Mouse (Mus musculus) kidney, postnatal 4 days (tissue): ENCODE measurements around the gene Shd.
"Not testable (repeated sequence)": the region's sequence is repeated elsewhere in the genome, so short reads cannot be mapped to it uniquely, and the experiment has no call there.

Experiments used
- DNase-seq, 2 experiments: peaks; one replicate each; pipeline ENCODE4 v3.0.0; 2021; ENCODE audit warnings: mixed read lengths in 2 of 2

The Shd gene

DNA sequence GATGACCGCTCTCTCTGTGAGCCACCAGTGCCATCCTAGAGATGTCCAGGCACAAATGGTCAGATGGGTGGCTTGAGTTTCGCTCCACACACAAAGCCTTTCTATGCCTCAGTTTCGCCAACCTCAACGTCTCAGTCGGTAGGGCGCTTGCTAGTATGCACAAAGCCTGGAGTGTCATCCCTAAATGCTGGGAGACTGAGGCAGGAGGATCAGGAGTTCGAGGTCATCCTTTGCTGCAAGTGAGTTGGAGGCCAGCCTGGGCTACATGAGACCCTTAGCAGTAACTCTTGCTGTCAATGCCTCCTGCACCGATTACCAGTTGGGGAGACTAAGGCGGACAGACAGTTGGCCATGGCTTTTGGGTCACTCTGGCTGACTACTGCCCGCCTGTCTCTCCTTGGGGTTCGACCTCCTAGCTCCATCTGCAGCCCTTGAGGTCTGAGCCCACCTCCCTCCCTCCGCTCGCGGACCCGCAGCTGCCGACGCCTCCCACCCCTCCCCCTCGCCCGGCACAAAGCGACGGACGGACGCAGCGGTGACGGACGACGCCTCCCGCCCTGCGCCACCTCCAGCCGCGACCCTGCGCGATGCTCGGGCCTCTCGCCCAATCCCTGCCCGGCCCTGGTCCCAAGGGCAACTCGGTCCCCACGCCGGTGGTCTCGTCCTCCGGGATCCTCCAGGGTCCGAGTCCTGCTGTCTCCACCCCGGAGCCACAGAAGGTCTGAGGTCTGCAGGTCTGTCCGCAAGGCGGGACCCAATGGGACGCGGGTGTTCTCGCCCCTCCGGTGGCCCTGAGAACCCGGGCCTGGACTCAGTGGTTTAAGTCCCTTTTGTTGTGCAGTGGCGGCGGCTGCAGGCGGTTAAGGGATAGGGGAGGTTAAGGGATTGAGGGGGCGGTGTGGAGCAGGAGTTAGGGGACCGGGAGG lies at the start of gene Shd:
Gene Shd, plus strand, starts transcription at position 502 of the 926 bp plus-strand sequence.
- DNase-seq = peak; percentile 72 to 81

DNA sequence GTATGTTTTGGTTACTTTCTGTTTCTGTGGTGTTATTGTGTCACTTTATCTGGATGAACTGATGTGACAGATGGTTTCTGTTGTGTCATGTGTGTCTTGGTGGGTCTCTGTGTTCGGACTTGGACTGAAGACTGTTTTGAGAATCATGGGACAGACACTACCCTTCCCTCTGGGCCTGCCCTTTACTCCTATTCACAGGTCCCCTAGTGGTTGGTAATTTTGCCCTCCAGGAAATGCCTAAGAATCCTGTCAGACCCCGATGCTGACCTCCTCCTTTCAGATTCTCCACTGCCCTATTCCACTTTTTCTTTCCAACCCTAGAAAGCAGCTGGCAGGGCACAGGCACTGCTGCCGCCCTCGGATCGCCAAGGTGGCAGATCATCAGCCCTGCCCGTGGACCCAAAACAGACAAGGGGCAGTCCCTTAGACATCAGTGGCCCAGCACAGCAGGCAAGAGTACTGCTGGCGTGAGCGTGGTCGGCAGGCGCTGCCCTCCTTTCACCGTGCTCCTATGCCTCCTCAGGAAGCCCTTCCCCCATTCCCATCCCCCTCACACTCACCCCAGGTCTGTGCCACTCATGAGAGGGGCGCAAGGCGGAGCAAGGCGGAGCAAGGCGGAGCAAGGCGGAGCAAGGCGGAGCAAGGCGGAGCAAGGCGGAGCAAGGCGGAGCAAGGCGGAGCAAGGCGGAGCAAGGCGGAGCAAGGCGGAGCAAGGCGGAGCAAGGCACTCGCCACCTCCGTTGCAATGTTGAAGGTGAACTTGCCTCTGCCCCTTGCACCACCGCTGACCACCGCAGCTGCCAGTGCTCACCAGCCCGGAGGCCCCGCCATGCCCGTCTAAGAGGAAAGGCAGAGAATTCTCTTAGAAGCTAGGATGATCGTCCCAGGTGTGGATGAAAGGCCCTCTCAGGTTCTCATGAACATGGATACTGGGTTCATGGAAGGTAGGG lies 38.4 kb upstream of the Shd start:
- DNase-seq = peak; percentile 75 to 83

DNA sequence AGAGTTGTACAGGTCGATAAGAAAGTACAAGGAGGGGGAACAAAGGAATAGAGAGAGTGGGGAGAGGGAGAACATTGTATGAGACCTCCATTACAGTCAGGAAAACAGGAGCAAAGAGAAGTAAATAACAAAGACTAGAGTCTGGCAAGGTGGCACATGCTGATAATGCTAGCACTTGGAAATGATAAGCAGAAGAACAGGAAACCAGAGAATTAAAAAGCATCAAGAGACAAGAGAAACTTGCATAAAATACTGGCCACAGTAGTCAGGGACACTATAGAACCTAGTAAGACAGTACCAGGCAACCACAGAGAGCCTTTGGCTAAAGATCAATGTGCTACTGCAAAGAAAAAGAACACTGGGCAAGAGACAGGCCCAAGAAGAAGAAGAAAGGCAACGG lies 37.6 kb upstream of the Shd start:
- no peak for DNase-seq

DNA sequence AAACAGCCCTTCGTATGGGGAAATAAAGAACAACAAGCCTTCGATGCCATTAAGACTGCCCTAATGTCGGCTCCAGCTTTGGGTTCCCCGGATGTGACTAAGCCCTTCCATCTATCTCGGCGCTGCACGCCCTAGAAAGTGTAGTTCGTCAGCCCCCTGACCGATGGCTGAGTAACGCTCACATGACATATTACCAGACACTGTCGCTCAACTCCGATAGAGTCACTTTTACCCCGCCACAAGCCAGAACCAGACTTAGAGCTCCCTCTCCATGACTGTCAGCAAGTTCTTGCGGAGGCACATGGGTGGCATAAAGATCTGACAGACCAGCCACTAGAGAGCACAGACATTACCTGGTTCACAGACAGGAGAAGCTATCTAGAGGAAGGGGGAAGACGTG lies 37.1 kb upstream of the Shd start:
- no peak for DNase-seq

DNA sequence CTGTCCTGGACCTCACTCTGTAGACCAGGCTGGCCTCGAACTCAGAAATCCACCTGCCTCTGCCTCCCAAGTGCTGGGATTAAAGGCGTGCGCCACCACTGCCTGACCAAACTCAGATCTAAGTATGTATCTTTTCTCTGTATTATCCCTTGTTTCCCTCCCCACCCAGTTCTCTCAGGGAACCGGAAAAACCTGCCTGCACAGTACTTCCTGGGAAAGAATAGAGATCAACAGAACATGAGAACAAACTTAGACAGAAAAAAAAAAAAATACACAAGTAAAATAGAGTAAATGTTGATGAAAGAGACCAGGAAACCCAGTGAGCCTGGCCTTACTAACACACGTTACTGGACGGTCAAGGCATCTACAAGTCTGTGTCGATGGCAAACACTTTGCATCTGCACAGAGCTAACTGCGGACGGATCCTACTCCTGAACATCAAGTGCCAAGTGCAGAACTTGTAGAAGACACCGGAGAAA lies 25.8 kb upstream of the Shd start:
- not testable (repeated sequence) for DNase-seq

DNA sequence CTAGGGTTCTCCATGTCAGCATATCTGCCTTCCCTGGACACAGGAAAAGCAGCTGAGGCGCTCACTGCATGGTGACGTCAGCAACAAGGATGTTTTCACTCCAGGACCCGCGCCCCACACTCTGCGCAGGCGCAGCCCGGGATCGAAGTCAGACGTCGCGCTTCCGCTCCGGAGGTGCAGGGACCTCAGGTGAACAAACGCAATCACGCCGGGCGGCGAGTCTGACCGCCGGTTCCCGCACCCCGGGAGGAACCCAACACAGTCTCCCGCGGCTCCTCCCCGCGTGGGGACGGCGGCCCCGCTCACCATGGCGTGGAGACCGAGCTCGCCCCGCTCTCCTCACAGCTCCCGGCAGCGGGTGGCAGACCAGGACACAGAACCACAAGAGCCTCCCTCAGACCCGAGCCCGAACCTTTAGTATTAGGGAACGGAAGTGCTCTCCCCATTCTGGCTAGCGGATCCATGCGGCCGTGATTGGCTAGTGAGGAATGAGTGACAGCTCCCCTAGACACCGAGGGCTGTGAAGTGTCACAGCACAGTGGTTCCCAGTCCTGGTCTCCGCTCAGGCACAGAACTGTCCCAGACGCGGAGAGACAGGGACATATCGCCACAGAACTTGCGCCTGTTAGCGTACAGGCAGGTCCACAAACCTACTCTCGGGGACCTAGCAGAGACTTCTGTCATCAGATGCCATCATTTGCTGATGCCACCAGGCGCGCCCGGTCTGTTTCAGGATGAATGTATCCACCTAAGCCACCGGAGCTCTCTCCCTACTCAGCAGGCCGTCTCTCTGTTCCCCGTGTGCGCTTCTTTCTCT lies 25.2 kb upstream of the Shd start:
- DNase-seq = peak; percentile 91 to 95

DNA sequence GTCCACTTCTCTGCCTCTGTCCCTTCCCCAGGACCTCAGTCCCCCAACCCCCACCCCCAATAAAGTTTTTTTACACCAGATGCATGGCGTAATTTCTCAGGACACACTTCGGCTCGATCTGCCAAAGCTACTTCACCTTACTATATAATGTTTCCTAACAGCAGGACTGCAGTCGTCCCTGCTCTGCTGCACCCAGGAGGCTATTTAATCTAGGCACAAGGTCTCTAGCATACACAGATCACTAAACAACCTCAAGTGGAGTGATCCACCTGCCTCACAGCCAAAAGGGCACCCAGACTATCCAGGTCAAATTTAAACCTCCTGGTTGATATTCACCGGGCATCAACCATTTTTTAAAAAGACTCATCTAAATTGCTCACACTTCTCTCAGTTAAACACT lies 24.6 kb upstream of the Shd start:
- peak in 1 of 2 experiments; percentile 34 for DNase-seq

DNA sequence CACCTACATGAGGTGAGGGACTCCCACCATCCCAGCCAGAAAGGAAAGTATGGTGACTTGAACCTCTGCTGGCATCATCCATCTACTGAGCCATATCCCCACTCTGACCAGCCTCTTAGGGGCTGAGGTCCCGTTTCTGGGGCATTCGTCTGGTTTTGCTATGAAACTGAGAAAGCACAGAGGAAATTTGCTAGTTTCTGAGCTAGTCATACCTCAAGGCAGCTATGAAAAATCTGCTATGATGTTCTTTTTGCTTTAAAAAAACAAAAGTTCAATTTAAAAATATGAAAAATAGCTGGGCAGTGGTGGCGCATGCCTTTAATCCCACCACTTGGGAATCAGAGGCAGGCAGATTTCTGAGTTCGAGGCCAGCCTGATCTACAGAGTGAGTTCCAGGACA lies 21.6 kb upstream of the Shd start:
- DNase-seq = no peak

DNA sequence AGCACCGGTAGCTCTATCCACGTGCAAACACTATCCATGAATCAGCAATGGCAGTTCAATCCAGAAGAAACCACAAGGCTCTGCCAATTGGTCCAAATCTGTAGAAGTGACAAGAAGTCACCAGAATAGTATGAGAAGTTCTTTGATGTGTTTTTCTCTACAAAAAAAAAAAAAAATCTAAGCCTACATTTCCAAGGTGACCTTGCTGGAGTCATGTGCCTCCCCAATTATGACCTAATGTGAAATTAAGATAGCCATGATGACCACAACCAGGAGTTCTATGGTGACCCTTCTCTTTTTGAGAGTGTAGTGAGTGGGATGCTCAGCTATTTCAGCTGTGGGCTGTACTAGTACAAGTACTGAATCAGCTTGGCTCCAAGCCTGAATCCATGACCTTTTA lies 20.9 kb upstream of the Shd start, which contains the start of gene Zfp119b:
Gene Zfp119b, minus strand, starts transcription at position 101 of the 400 bp plus-strand sequence.
- DNase-seq = no peak

DNA sequence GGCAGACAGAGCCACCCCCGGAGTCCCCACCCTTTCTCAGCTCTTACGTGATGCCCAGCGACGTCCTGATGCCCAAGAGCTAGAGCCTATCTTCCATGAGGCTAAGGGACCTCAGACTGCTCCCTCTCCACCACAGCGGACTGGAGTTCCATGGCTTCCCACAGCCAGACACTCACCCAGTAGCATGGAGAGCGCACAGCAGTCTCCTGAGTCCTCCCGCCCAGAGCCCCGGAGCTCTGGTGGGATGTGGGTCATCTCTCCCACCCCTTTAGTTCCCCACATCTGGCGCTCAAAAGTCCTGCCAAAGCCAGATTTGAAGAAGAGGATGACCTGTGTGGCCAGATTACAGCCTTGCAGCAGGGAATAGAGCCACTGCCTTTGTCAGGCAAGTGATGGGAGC lies 19.7 kb upstream of the Shd start:
- no peak for DNase-seq

DNA sequence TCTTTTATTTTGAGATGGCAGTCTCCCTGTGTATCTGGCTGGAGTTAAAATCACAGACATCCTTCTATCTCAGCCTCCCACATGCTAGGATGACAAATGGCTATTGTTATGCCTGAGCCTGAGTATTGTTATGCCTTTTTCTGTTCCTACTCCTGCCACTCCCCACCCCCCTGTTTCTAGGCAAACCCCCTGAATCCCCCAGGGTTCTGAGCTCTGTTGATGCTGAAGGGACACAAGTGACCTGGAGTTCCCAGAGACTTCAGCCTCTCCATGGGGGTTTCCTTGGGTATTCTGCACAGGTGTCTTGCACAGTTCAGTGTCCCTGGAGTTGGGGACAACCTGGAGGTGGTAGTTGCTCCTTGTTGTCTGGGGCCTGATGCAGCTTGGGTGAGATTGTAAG lies 18.2 kb upstream of the Shd start:
- no peak for DNase-seq

DNA sequence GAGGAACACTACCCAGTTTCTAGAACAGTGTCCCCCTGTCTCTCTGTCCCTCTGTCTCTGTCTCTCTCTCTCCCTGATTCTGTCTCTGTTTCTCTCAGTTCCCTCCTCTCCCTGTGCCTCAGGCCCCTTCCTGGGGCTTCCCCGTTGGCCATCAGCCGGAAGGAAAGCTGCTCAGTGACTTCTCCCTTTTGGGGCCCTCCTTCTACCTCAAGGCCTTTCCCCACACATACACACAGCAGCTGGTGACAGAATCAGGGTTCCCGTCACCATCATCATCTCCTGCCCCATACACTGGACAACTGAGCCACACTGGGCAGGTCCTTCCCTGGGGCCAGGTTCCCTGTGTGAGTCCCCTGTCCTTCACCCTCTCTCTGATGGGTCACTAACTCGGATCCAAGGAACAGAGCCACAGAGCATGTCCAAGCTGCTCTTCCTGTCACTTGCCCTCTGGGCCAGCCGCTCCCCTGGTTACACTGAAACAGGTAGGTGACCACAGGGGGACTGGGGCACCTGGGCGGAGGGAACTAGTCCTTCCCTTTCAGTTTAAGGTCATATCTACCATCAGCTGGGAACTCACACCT lies 17.7 kb upstream of the Shd start, which contains the start of gene Ebi3:
Gene Ebi3, plus strand, starts transcription at position 194 of the 581 bp plus-strand sequence.
- DNase-seq = no peak

DNA sequence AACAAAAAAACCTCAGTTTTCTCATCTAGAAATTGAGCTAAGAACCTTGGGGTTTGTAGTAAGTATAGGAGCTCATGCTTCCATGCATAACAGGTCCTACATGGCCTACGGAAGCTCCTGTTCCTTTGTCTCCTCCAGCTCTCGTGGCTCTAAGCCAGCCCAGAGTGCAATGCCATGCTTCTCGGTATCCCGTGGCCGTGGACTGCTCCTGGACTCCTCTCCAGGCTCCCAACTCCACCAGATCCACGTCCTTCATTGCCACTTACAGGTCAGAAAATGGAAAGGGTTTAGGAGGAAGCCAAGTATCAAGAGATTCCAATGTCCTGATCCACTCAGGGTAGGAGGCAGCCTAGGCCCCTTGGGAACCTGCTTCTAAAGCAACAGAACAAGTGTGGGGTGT lies 16.5 kb upstream of the Shd start:
- no peak for DNase-seq

DNA sequence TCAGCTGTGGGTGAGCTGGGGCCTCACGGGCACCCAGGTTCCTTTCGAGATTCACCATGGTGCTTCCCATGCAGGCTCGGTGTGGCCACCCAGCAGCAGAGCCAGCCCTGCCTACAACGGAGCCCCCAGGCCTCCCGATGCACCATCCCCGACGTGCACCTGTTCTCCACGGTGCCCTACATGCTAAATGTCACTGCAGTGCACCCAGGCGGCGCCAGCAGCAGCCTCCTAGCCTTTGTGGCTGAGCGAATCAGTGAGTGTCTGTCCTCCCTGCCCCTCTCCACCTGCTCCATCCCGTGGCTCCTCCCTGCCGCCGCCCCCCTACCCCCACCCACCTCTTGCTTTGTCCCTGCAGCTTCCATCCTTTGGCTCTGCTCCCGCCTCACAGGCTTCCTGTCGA lies 16.0 kb upstream of the Shd start:
- DNase-seq = no peak

DNA sequence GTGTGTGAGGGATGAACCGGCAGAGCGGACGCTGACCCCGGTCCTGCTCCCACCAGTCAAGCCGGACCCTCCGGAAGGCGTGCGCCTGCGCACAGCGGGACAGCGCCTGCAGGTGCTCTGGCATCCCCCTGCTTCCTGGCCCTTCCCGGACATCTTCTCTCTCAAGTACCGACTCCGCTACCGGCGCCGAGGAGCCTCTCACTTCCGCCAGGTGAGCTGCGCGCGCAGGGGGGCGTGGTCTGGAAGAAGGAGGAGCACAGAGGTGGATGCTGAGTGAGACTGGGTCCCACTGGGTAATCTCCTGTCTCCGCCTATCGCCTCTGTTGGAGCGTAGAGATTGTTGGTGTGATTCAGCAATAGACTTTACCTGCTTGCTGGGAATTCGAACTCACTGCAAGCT lies 14.1 kb upstream of the Shd start:
- peak; percentile 89 to 93 for DNase-seq

DNA sequence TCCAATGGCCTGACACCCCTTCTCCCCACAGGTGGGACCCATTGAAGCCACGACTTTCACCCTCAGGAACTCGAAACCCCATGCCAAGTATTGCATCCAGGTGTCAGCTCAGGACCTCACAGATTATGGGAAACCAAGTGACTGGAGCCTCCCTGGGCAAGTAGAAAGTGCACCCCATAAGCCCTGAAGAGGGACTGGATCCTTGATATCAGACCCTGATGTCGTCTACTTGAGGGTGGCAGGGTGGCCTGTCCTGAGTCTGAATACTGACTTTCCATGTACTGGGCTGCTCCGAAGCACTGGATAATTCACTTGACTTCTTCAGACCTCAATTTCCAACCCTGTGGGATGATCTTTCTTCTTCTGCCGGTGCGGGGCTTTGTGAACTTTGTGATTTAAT lies 13.7 kb upstream of the Shd start:
- DNase-seq = no peak

DNA sequence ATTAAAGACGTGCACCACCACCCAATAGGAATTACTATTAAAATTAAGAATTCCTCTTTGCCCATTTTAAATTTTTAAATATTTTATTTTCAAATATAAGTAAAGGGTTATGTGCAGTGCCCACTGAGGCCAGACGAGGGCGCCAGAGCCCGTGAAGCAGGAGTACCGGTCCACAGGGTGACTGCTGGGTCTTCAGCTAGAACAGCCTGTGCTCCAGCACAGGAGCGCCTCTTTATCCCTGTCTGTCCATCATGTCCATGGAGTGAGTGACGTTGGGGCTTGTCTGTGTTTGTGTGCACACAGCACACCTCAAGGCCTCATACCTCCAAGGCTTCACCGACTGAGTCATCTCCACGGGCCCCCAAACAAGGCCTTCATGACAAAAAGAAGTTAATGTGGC lies 13.1 kb upstream of the Shd start:
- peak; percentile 89 for DNase-seq

DNA sequence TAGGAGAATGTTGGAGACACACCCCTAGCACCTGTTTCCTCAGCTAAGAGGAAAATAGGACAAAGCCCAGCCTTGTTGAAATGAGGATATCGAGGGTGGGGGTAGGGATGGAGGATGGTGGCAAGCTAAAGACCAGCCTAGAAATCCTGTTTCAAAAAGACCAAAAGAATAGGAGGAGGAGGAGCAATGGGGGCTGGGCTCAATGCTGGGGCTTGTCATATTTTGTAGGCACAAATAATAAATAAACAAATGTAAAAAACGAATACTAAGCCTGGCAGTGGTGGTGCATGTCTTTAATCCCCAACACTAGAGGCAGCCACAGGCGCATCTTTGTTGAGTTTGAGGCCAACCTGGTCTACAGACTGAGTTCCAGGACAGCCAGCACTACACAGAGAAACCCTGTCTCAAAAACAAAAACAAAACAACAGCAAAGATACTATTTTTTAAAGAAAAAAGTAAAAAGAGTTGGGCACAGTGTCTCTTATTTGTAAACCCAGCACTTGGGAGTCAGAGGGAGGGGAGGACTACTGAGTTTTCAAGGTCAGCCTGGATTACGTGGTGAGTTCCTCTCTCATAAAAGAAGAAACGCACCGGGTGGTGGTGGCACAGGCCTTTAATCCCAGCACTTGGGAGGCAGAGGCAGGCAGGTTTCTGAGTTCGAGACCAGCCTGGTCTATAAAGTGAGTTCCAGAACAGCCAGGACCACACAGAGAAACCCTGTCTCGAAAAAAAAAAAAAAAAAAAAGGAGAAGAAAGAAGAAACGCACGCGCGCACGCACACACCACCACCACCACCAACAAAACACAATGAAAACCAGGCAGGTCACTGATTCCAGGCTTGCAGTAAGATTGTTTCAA lies 12.3 kb upstream of the Shd start:
- no peak for DNase-seq

DNA sequence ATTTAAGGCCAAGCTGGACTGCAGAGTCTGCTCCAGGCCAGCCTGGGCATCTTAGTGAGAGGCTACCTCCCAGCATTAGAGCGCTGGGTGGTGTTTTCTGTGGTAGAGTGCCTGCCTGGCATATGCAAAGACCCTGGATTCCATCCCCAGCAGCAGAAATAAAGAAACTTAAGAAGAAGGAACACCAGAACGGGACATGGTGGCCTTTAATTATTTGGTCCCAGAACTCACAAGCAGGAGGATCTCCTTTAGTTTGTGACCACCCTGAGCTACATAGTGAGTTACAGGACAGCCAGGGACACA lies 11.7 kb upstream of the Shd start:
- no peak for DNase-seq

DNA sequence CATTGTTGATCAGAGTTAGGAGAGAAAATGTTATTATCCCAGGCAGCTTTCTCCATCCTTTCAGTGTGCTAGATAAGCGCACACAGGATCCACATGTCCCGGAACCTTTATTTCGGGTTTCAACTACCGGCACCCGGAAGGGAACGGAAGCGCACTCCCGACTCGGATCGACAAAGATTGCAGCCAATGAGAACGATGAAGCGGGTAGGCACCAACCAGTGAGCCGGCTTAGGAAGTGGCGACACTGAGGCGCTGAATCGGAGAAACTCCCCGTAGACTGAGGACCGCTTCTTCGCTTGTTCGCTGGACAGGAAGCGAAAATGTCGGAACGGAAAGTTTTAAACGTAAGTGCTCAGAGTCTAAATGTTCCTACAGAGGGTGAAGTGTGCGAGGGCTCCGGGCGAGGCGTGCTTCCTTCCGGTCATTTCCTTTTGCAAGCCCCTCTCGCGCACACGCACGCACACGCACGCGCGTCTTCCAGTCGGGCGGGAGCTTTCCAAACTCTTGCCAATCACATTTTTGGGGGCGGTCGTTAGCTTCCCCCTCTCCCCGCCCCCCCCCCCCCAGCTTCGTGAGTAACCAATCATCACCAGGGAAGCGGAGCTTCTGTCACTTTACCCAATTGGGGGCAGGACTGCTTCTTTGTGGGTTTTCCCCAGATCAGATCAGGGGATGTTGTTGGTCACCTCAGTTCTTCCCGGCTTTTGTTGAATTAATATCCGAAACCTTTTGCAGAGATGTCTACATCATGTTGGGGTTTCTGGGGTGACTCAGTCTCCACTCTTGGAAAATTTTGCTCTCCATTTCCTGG lies 11.1 kb upstream of the Shd start, which contains the start of gene Yju2:
Gene Yju2, plus strand, starts transcription at position 182 of the 811 bp plus-strand sequence.
- peak; percentile 92 to 95 for DNase-seq
